Mouse (Mus musculus) thymus, adult 2 months (tissue): ENCODE measurements around the gene Gng12.

Experiments used
- CTCF ChIP-seq: fragments of 200-500 bp; IDR thresholded peaks from 2 replicates; pipeline ENCODE4 v1.5.1; 2012; ENCODE audit warnings: mild to moderate bottlenecking, control low read depth, low read length, moderate library complexity, borderline replicate concordance; ENCODE audit not compliant: control insufficient read depth, poor library complexity, insufficient read depth; ENCODE audit errors: extremely low read depth
- POLR2A ChIP-seq: fragments of 200-500 bp; IDR thresholded peaks from 2 replicates; pipeline ENCODE4 v1.6.1; 2012; ENCODE audit warnings: mild to moderate bottlenecking, low read length, control low read depth, moderate library complexity; ENCODE audit not compliant: control insufficient read depth, poor library complexity, insufficient read depth; ENCODE audit errors: extremely low read depth

DNA sequence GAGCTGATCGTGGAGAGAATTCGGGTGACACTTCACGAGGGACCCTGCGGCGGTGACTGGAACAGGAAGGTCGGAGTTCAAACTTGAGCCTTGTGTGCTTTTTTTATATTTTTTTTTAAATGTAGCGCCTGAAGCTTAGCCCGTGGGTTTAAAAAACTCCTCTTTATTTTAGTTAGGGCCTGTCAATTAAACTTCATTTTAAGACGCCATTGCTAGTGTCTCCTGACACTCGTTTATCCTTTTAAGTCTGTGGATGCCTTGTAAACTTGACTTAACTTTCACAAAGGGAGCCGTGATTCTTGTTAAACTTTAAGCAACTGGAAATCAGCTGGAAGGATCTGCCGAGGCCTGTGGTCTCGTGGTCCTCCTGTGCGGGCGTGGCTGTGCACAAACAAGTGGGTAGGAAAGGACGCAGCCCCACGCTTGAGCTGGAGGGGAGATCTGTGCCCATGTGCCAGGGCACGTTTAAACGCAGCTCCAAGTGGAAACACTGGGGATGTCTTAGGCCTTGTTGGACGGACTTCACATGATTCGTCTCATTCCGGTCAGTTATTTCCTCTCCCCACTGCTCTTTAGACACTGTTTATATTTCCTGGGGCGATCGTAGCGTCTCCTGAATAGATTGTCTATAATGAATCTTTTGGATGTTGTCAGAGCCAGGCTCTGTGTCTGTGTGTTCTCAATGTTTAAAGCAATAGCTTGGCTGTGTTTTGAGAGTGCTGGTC lies 886 bp downstream of the Gng12 start:
- TF ChIP-seq POLR2A (no peak), CTCF (no peak)
